Mouse (Mus musculus) bone marrow macrophage, adult 2 months (primary cell): ENCODE measurements at regions not wholly inside any gene's neighbourhood (a gene's known extent, or its start where the extent isn't known, plus 50 kb on each side); places are given as distances from the start of the nearest gene placed in this dataset.

ENCODE experiments used
- CTCF ChIP-seq: IDR thresholded peaks from 2 replicates; pipeline ENCODE4 v1.5.1; 2012; ENCODE audit warnings: low read depth, mild to moderate bottlenecking, low read length, moderate library complexity
- POLR2A ChIP-seq: IDR thresholded peaks from 2 replicates; pipeline ENCODE4 v1.6.1; 2012; ENCODE audit warnings: mild to moderate bottlenecking, low read depth, low read length, borderline replicate concordance

DNA sequence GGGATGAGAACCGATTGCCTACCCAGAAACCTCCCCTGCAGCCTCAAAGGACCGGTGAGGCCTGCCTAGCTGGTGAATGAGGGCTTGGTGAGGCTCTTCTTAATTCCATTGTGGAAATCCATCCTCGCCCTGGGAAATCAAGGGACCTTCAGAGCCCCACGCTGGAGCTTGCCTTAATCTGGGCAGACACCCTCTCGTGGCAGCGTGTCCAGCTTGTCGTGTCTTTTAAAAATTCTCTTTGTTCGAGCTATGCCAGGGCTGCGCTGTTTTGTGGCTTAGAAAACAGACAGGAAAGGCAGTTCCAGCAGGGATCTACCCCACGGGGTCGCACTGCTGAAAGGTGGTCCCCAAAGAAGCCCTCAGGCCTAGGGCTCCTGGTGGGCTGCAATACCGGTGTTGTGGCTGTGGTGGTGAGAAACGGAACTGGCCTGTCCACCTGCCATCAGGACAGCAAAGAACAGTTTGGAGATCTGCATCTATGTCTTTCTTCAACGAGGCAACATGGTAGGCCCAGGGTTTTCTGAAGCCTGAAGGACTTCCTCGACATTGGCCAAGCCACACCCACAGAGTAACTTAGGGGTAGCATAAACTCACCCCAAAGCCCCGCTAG is 63.5 kb upstream of the Zfp423 start:
- TF ChIP-seq POLR2A (no peak), CTCF (no peak)
